Mouse (Mus musculus) cerebellum, adult 18-20 months (tissue): ENCODE measurements around the gene Tnfsf15.

ENCODE experiments used
- DNase-seq, 2 experiments: peaks; one replicate each; pipeline ENCODE4 v3.0.0; 2021

Tnfsf15 gene

GRCm38 (mm10) chr4:63744693-63745171 is at the start of gene Tnfsf15:
Gene Tnfsf15, minus strand, starts transcription at chr4:63745113.
- DNase-seq, result peak; percentile 72 to 78

- no peak for DNase-seq
Measured at GRCm38 (mm10) chr4:63792328-63792727, 47.4 kb upstream of the Tnfsf15 start.

GRCm38 (mm10) chr4:63785466-63785865 is 40.6 kb upstream of the Tnfsf15 start:
- DNase-seq, result no peak

GRCm38 (mm10) chr4:63783826-63784225 is 38.9 kb upstream of the Tnfsf15 start:
- DNase-seq, result no peak

GRCm38 (mm10) chr4:63782970-63783613 is 38.2 kb upstream of the Tnfsf15 start:
- no peak for DNase-seq

GRCm38 (mm10) chr4:63777223-63777622 is 32.3 kb upstream of the Tnfsf15 start:
- no peak for DNase-seq

- DNase-seq, result no peak
Measured at GRCm38 (mm10) chr4:63773306-63774090, 28.6 kb upstream of the Tnfsf15 start.

- no peak for DNase-seq
Measured at GRCm38 (mm10) chr4:63772514-63772913, 27.6 kb upstream of the Tnfsf15 start.

GRCm38 (mm10) chr4:63771291-63771690 is 26.4 kb upstream of the Tnfsf15 start:
- DNase-seq, result no peak

GRCm38 (mm10) chr4:63769161-63769560 is 24.2 kb upstream of the Tnfsf15 start:
- DNase-seq, result no peak

- no peak for DNase-seq
Measured at GRCm38 (mm10) chr4:63765050-63765449, 20.1 kb upstream of the Tnfsf15 start.

GRCm38 (mm10) chr4:63759931-63760330 is 15.0 kb upstream of the Tnfsf15 start:
- no peak for DNase-seq

- no peak for DNase-seq
Measured at GRCm38 (mm10) chr4:63757527-63758154, 12.7 kb upstream of the Tnfsf15 start.

- DNase-seq, result no peak
Measured at GRCm38 (mm10) chr4:63756072-63756471, 11.2 kb upstream of the Tnfsf15 start.

GRCm38 (mm10) chr4:63754467-63755020 is 9.6 kb upstream of the Tnfsf15 start:
- DNase-seq, result no peak

GRCm38 (mm10) chr4:63753855-63754254 is 8.9 kb upstream of the Tnfsf15 start:
- DNase-seq, result no peak

- DNase-seq, result peak in 1 of 2 experiments; percentile 10
Measured at GRCm38 (mm10) chr4:63752687-63753523, 8.0 kb upstream of the Tnfsf15 start.

GRCm38 (mm10) chr4:63748061-63748730 is 3.3 kb upstream of the Tnfsf15 start:
- no peak for DNase-seq

- DNase-seq, result peak in 1 of 2 experiments; percentile 8
Measured at GRCm38 (mm10) chr4:63745271-63745670, 358 bp upstream of the Tnfsf15 start.

- no peak for DNase-seq
Measured at GRCm38 (mm10) chr4:63743660-63744059, 1.3 kb downstream of the Tnfsf15 start.

GRCm38 (mm10) chr4:63742763-63743371 is 2.0 kb downstream of the Tnfsf15 start:
- no peak for DNase-seq
